Mouse (Mus musculus): ENCODE measurements at regions not wholly inside any gene's neighbourhood (a gene's known extent, or its start where the extent isn't known, plus 50 kb on each side); places are given as distances from the start of the nearest gene placed in this dataset.

DNA sequence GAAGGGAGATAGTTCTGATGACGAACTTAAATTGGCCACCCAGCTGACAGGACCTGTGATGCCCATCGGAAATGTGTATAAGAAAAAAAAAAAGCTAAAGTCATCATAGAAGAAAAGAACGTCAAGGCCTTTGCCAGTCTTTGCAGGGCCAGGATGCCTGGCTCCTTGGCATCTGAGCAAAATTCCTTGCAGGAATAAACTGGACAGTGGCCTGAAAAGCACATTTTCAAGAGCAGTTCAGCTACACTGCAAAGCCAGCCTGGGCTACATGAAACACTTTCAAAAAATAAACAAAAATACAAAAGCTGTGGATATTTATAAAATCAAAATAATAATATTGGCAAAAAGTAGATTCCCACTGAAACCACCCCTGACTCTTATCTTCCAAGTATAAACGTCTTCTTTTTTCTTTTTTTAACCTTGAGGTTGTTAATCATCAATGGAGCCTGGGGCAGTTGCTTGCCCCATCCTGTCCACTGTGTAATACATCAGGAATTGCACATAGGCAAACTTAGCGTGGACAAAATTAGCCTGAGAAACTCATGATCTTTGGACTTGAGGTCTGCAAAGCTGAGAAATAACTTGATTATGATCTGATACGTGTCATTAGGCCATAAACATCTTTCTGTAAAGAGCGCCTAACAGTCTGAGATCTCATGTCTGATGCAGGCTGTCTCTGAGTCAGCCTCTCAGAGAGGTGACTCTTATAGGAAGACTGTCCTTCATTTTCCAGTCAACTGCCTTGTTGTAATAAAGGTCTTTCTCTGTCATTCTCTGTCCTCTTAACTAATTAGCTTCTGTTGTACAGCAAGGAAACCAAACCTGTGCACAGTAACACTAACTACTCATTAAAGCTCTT lies 90.5 kb upstream of the Crim1 start:
- Histone ChIP-seq H3K4me3 (no peak overlapping the region), H3K27ac (no peak overlapping the region)
- intact Hi-C loops (cut with DNase I), result no loop called here
- no peak for TF ChIP-seq CTCF (IDR thresholded peaks at IDR 0.05)
- no peak for DNase-seq

DNA sequence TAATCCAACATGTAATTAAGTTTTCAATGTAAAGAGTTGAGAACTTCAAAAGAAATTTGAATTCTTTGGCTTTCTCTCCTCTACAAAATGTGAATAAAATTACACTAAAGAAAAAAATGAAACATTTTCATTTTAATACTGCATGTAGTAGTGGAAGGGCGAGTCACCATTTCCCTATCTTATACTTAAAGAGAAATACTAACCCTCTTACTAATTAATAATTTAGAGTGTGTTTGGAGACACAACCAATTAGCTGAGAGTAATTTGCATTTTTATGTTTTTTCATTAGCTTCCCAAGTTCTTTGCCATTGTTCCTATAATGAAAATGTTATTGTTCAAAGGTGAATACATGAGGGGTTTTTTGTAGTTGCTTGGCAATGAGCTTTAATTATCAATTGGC lies 67.9 kb upstream of the Crim1 start:
- no peak overlapping the region for H3K4me3 ChIP-seq
- DNase-seq, result no peak
- no peak for TF ChIP-seq CTCF (IDR thresholded peaks at IDR 0.05)
- H3K27ac ChIP-seq, result no peak overlapping the region
- intact Hi-C loops (cut with DNase I), result no loop called here

DNA sequence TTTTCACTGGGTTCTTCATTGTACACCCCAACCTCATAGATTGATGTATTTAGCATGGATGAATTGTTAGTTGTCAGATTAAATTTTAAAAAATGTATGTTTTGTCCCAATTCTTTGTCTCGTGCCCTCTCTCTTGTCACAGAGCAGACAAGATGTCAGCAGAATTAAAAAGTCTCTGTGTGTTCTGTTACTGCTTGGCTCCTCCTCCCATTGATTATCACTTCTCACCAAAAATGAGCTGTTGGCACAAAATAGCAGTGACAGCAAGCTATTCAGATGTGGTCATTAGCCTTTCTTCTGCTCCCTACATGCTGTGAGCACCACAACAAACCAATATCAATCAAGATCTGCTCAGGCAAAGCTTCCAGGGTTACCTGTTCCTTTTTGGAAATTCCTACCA lies 62.1 kb upstream of the Crim1 start:
- no peak for TF ChIP-seq CTCF (IDR thresholded peaks at IDR 0.05)
- DNase-seq, result no peak
- intact Hi-C loops (cut with DNase I), result no loop called here
- Histone ChIP-seq H3K4me3 (no peak overlapping the region), H3K27ac (no peak overlapping the region)

DNA sequence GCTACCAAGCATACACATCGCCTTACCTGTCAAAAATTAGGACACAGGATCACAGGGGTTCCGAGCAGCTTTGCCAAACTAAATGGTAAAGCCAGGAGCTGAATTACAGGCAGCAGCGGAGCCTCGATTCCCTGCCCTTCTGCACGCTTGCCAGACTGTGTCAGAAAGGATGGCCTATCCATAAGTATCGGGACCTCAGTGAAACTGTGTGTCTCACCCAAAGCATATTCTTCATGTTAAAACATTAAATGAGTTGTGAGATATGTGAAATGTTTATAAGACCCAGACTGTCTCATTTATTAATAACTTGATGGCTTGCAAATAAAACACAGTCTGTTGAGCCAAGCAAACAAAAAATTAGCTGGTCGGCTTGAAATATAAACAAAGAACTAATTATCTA lies 59.4 kb upstream of the Crim1 start:
- H3K27ac ChIP-seq, result no peak overlapping the region
- DNase-seq, result no peak
- no peak for TF ChIP-seq CTCF (IDR thresholded peaks at IDR 0.05)
- intact Hi-C loops (cut with DNase I), result no loop called here
- no peak overlapping the region for H3K4me3 ChIP-seq

DNA sequence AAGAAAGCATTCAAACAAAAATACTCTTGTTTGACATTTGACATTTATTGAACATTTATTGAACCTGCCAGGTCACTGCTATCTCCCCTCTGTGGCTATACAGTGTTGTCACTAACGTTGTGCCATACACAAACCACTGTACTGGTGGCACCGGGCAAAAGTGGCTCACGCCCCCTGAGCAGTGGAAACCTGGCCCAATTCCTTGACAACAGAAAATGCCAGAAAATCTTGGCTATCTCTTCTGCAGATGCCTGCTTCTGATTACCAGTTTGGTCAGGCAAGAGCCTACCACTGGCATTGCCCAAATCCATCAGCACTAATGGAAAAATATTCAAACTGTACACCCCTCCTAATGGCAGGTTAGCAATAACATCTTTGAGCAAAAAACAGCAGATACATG lies 58.9 kb upstream of the Crim1 start:
- Histone ChIP-seq H3K4me3 (no peak overlapping the region), H3K27ac (no peak overlapping the region)
- intact Hi-C loops (cut with DNase I), result no loop called here
- no peak for DNase-seq
- no peak for TF ChIP-seq CTCF (IDR thresholded peaks at IDR 0.05)

DNA sequence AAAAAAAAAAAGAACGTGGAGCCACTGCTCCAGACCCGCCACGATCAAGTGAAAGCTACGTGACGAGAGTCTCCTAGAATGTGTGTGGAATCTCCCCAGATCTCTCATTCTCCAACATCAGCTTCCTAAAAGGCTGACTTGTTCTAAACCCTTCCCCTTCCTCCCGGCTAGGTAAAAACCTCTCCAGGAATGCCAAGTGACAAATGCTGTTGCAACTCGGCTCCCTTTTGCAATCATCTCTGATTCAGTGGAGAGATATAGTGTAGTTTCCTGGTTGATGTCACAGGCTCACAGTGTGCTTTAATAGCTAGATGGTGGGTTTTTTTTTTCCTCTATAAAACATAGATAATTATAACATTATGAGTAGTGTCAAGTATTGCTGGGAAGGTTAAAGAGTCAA lies 57.6 kb upstream of the Crim1 start:
- no peak overlapping the region for H3K4me3 ChIP-seq
- TF ChIP-seq CTCF (IDR thresholded peaks at IDR 0.05), result no peak
- H3K27ac ChIP-seq, result no peak overlapping the region
- no peak for DNase-seq
- intact Hi-C loops (cut with DNase I), result no loop called here

DNA sequence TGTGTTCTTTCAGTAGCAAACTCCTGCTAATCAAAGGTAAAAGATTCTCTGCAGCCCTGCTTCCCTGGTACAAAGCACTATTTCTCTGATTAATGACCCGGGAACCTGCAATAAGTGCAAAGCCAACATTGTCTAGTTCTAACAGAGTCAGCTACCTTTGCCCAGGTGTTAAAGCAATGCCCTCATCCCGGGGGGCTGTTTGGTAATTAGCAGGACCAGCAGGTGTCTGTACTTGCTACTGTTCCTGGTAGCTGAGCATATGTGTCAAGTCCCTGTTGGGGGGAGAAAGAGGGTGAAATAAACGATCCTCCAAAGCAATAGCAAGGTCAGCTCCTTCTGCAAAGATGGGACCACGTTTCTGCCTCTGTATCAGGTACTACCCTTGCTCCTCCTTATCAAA lies 54.7 kb upstream of the Crim1 start:
- no peak for TF ChIP-seq CTCF (IDR thresholded peaks at IDR 0.05)
- DNase-seq, result no peak
- H3K27ac ChIP-seq, result no peak overlapping the region
- H3K4me3 ChIP-seq, result no peak overlapping the region
- intact Hi-C loops (cut with DNase I), result no loop called here

All from gastrocnemius, adult 2 months (tissue).